Mouse (Mus musculus) spleen, adult 2 months (tissue): Measurements from ENCODE around the gene Npr2. TPM values are rescaled to one million over a fixed set of nuclear protein-coding genes. Genes with fewer than 3 reads are reported as not detected.

Experiments
- DNase-seq, 2 experiments: peaks; one replicate each; pipeline versions ENCODE4 v3.0.0 to v3.0.0-alpha.2; 2012 to 2021; ENCODE audit warnings: low spot score in 2 of 2, low read depth in 1 of 2
- H3K27ac ChIP-seq: fragments of 200-500 bp; 2 replicates; pipeline ENCODE4 v1.5.1; 2012; ENCODE audit warnings: low read length, inconsistent platforms; ENCODE audit not compliant: insufficient read depth
- H3K27me3 ChIP-seq: fragments of 200-500 bp; 2 replicates; pipeline ENCODE4 v1.6.1; 2012; ENCODE audit warnings: mild to moderate bottlenecking, moderate library complexity, low read length, inconsistent platforms; ENCODE audit not compliant: control insufficient read depth, insufficient read depth
- H3K36me3 ChIP-seq: fragments of 200-500 bp; 2 replicates; pipeline ENCODE4 v1.6.1; 2012; ENCODE audit warnings: mild to moderate bottlenecking, low read length, inconsistent platforms; ENCODE audit not compliant: control insufficient read depth, insufficient read depth
- H3K4me1 ChIP-seq: fragments of 200-500 bp; 2 replicates; pipeline ENCODE4 v1.6.1; 2011; ENCODE audit warnings: inconsistent platforms; ENCODE audit not compliant: control insufficient read depth, insufficient read depth, insufficient read length
- H3K4me3 ChIP-seq: fragments of 200-500 bp; 2 replicates; pipeline ENCODE4 v1.5.1; 2011; ENCODE audit warnings: mild to moderate bottlenecking, inconsistent platforms; ENCODE audit not compliant: insufficient read depth, insufficient read length; ENCODE audit errors: extremely low read depth
- CTCF ChIP-seq: fragments of 200-500 bp; IDR thresholded peaks from 2 replicates; pipeline ENCODE4 v1.5.1; 2011; ENCODE audit warnings: mild to moderate bottlenecking, inconsistent platforms; ENCODE audit not compliant: insufficient read depth, insufficient read length, insufficient replicate concordance; ENCODE audit errors: extremely low read depth
- POLR2A ChIP-seq: fragments of 200-500 bp; IDR thresholded peaks from 2 replicates; pipeline ENCODE4 v1.6.1; 2011; ENCODE audit warnings: low read depth, low read length, inconsistent platforms
- WGBS: fragments of 180-500 bp; shearing (Covaris S2); methylation state at CpG from one replicate; pipeline ENCODE4 v1.1.7; 2018; 5-methylcytosine and 5-hydroxymethylcytosine counted together
- polyA plus RNA-seq: library from polyadenylated mRNA; depleted of rRNA; stranded (reverse); fragments of >200 nt; gene quantifications from 2 replicates; pipeline ENCODE4 v1.2.3, GENCODE M21; 2012

Gene Npr2
- polyA plus RNA-seq, 1 experiment: 13.6 TPM

- Histone ChIP-seq H3K27ac (peak overlapping the region; percentile 13; the same call in 1 of the 2 replicates), H3K27me3 (no peaks in the 10 kb centered on the region), H3K4me1 (no peaks in the 10 kb centered on the region), H3K36me3 (no peaks in the 10 kb centered on the region), H3K4me3 (no peak overlapping the region)
- no peak for DNase-seq
- WGBS: 75% methylated on average over 9 of the region's 9 CpGs
- TF ChIP-seq POLR2A (no peak), CTCF (no peak)
Measured at GRCm38 (mm10) chr4:43600195-43600934, 31.4 kb upstream of the Npr2 start.

- H3K4me1 ChIP-seq: no peaks in the 10 kb centered on the region
- WGBS: 64% methylated on average over 3 of the region's 3 CpGs
- no peaks in the 10 kb centered on the region for H3K27me3 ChIP-seq
- no peaks in the 10 kb centered on the region for H3K36me3 ChIP-seq
- TF ChIP-seq CTCF (no peak), POLR2A (no peak)
- no peak overlapping the region for H3K4me3 ChIP-seq
- no peak overlapping the region for H3K27ac ChIP-seq
- no peak for DNase-seq
Measured at GRCm38 (mm10) chr4:43604099-43604498, 27.6 kb upstream of the Npr2 start.

- Histone ChIP-seq H3K4me1 (no peaks in the 10 kb centered on the region), H3K36me3 (no peaks in the 10 kb centered on the region), H3K27ac (no peak overlapping the region), H3K27me3 (no peaks in the 10 kb centered on the region), H3K4me3 (no peak overlapping the region)
- WGBS: 53% methylated on average over 9 of the region's 9 CpGs
- TF ChIP-seq CTCF: no peak
- TF ChIP-seq POLR2A: no peak
- no peak for DNase-seq
Measured at GRCm38 (mm10) chr4:43604751-43605685, 26.7 kb upstream of the Npr2 start.

DNA sequence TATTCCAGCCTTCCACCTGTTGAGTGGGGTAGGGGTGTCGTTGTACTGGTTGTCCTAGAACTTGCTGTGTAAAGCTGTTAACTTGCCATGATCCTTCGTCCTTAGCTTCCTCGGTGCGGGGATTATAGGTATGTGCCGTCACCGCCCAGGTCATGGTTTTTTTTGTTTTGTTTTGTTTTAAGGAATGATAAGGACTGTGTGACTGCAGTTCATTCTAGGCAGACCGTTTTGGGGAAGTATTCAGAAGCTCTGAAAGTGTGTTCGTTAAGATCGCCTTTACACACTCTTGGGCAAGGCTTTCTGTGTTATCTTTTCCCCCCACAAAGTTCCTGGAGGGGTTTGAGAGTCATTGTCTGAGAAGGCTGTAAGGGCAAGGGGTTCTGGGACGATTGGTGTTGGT lies 19.2 kb upstream of the Npr2 start:
- 45% methylated on average over 10 of the region's 10 CpGs for WGBS
- no peaks in the 10 kb centered on the region for H3K27me3 ChIP-seq
- DNase-seq: no peak
- H3K27ac ChIP-seq: no peak overlapping the region
- no peaks in the 10 kb centered on the region for H3K36me3 ChIP-seq
- TF ChIP-seq CTCF (no peak), POLR2A (no peak)
- no peak overlapping the region for H3K4me3 ChIP-seq
- H3K4me1 ChIP-seq: no peaks in the 10 kb centered on the region

GRCm38 (mm10) chr4:43613060-43613730 lies 18.5 kb upstream of the Npr2 start:
- Histone ChIP-seq H3K27me3 (no peaks in the 10 kb centered on the region), H3K4me3 (no peak overlapping the region), H3K27ac (no peak overlapping the region), H3K36me3 (no peaks in the 10 kb centered on the region), H3K4me1 (no peaks in the 10 kb centered on the region)
- 51% methylated on average over 3 of the region's 3 CpGs for WGBS
- TF ChIP-seq CTCF: no peak
- no peak for TF ChIP-seq POLR2A
- DNase-seq: no peak

- Histone ChIP-seq H3K4me1 (no peaks in the 10 kb centered on the region), H3K27ac (no peak overlapping the region), H3K36me3 (no peaks in the 10 kb centered on the region), H3K4me3 (no peak overlapping the region), H3K27me3 (no peaks in the 10 kb centered on the region)
- WGBS: 84% methylated on average over 4 of the region's 4 CpGs
- DNase-seq: no peak
- no peak for TF ChIP-seq POLR2A
- no peak for TF ChIP-seq CTCF
Measured at GRCm38 (mm10) chr4:43620146-43620778, 11.5 kb upstream of the Npr2 start.
